Mouse (Mus musculus): ENCODE data around the gene Ccr7.

Ccr7 gene

DNA sequence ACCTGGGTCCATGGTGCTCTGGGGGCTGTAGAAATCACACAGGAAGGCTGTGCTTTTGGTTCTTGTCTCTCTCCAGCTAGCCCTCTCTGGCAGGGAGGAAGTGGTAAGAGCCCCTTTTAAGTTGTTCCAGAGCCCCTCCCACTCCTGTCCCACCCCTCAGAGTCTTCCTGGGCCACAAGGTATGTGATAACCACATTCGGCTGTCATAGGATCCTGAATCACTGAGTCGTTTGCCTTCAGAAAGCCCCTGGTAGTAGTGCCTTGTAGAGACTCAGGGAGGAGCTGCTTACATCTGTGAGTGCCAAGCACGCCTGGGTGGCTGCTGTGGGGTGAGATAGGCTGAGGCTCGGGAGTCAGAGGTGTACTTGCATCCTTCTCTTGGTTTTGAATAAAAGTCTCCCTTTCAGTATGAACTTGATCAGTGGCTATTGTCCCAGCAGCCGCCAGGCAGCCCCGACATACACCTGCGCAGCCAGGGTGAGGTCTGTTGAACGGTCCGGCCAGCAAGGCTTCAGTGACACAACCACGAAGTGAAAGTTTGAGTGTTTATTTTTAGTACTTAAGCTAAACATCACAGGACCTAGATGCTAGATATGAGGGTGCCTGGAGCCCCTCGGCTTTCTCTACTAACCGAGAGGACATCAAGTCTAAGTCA is at the start of gene Ccr7:
Gene Ccr7 (minus strand): TSS at position 91 of the 655 bp plus-strand sequence.
- no peak for DNase-seq (ENCODE audit: low spot score)

DNA sequence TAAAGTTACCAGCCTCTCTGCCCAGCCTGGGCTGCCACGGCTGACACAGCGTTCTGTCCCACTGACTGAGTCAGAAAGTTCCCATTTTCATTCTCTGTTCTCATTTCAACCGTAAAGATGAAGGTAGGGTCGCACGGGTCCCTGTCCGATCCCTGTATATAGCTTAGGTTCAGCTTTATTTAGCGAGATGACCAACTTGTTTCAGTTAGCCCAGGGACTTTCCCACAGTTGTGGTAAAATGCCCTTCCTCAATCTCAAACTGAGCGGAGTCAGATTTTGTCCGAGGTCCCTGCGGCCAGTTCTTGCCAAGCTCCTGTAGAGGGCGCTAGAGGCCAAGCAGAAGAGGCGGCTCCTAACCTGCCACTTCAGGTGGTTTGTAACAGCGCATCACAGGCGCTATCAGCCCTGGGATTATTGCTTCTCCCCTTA is 34.3 kb upstream of the Ccr7 start:
- DNase-seq (ENCODE audit: low spot score), result peak; percentile 71

DNA sequence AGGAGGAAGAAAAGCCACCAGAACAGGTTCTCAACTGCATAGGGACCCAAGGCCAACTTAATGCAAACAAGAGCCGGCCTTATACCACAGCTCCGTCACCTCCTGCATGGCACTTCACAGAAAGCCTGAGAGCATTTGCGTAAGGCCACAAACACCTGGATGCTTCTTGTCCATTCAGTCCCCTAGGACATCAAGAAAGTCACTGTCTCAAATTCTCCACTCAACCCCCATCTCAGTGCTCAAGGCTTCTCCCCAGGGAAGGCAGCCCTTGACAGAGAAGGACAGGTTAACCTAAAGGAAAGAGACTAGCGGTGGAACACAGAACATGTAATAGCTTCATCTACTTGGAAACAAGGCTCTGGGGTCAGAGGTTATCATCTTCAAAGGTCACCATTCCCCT is 32.5 kb upstream of the Ccr7 start:
- no peak for DNase-seq (ENCODE audit: low spot score)

DNA sequence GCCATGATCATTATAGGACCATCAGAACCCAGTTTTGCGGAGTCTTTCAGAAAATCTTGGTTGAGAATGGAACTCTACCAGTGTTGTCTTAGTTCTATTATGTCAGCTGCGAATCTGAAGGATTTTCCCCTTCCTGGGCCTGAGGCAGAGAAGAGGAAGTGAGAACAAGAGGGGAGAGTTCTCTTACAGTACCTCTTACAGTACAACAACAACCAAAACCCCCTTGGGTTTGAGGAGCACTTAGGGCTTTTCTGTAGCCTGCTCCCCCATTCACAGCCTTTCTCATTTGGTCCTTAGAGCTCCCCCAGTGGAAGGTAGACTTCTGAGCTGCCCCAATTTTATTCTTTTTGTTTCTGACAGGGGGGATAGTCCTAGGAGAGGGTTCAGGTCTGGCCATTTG is 32.0 kb upstream of the Ccr7 start:
- no peak for DNase-seq (ENCODE audit: low spot score)

DNA sequence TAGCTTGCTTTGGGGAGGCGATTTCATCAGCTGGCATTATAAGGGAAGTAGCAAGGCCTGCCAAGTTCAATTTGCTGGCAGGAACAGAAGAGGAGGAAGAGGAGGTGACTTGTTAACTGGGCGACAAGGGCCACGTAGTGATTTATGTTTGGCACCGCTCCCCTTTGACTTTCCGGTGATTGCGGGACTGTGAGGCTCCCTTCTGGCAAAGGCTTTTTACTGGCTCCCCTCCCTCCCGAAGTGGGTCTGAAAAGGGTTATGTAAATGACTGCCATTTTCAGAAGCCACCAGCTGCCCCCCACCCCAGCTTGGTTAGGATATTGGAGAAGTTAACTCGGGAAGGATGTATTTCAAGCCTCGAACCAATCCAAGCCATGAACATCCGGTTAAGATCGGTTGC is 27.7 kb upstream of the Ccr7 start:
- no peak for DNase-seq (ENCODE audit: low spot score)

DNA sequence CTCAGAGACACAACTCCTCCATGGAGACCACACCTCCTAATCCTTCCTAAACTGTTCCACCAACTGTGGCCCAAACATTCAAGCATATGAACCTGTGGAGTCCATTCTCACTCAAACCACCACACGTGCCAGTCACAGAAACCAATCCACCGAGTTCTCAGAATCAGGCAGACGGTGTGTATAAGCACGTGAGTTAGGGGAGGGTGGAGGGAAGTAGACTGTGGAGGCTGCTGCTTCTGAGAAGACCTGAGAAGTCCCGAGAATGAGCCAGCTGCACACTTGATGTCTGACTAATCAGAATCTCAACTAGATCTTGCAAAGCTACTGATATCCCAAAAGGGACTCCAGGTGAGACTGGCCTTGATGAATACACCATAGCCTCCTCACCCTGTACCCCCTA is 25.2 kb upstream of the Ccr7 start:
- no peak for DNase-seq (ENCODE audit: low spot score)

DNA sequence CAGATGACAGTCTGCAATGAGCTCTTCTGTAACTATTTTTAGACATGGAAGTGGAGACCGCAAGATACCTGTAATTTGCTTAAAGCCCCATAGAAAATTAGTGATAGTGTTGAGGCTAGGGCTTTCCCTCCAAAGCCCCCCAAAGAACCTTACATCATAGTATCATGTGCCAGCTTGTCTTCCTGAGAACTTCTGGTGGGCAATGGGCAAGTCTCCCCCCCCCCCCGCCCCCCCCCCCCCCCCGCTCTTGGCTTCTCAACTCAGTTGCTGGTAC is 23.0 kb upstream of the Ccr7 start:
- no peak for DNase-seq (ENCODE audit: low spot score)

DNA sequence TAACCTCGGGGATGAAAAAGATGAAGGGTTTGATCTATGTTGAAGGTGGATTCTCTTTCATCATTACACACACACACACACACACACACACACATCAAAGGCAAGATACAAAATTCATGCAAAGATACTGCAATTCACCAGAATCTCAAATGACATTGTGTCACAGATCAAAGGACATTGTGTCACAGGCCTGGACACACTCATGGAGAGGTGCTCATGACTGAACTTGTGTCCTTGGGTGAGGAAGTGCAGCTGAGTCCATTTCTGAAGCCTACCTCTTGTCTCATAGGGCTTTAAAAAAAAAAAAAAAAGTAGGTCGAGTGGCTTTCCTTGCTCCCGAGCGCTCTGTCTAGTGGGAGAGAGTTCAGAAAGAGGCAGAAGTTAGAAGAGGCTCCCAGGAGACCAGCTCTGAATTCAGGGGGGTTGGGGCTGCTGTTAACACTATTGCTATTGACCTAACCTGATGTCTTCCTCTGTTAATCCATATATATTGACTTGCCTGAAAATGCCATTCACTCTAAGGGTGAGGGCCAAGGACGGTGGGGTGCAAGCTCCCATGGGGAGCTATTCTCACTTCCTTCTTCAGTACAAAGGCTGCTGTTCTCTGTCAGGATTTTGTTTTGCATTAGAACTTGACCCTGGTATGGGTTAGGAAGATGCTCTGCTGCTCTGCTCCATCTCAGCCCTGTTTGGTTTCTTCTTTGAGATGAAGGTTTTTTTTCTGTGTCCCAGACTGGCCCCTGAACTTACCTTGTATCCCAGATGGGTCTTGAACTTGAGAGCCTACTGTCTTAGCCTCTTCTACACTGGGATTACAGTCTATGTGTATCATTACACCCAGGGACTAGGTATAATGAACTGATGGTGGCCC is 22.4 kb upstream of the Ccr7 start:
- DNase-seq (ENCODE audit: low spot score), result no peak

DNA sequence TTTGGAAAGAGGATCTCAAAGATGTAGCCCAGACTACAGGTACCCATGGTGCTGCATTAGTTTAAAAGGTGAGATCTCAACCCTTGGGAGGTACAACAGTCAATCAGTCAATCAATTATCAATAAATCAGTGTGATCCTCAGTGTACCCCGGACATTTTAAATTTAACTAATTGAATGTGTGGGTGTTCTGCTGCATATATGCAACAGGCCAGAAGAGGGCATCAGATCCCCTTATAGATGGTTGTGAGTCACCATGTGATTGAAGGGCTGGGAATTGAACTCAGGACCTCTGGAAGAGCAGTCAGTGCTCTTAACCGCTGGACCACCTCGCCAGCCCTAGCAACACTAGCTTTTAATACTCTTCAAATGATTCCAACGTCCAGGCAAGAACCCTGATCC is 17.1 kb upstream of the Ccr7 start:
- no peak for DNase-seq (ENCODE audit: low spot score)

DNA sequence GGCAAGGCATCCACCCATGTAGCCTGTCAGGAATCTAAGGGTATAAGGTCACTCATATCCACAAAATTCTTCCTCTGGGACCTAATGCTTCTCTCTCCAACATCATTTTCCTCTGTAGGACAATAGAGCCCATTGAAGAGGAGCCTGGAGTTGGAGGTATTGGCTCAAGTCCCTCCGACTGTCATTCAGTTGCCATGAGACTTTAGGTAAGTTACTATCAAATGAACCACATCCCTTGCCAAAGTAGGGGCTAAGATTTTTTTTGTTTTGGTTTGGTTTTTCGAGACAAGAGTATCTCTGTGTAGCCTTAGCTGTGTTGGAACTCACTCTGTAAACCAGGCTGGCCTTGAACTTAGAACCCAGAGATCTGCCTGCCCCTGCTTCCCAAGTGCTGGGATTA is 16.6 kb upstream of the Ccr7 start:
- no peak for DNase-seq (ENCODE audit: low spot score)

DNA sequence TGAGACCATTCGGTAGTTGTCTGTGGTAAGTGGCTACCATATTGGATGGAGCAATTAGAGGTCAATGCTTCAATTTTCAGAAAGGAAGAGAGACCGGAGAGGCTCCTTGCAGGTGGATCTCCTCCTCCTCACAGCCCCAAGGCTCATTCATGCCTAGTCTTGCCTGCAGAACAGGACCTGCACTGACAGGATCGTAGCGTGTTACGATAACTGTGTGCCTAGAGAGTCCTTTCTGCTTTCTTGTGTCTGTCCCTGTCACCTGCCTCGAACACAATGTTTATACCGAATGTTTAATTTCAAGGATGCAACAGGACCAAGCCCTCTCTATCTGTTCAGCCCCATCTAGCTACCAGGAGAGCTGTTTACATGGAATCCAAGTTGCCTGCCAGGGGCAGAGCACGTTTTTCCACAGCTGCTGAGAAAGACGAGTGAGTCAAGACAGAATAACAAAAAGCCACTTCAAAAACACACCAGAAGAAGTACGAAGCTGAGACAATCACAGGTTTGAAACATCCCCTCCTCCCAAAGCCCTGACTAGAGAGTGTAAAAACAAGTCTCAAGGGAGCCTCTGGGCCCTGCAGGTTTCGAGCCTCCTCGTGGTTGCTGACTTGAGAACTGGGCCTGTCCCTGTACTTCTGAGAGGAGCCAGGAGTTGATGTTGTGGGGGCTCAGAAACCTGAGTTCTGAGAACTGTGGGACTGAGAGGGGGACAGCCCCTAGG is 15.8 kb upstream of the Ccr7 start:
- no peak for DNase-seq (ENCODE audit: low spot score)

DNA sequence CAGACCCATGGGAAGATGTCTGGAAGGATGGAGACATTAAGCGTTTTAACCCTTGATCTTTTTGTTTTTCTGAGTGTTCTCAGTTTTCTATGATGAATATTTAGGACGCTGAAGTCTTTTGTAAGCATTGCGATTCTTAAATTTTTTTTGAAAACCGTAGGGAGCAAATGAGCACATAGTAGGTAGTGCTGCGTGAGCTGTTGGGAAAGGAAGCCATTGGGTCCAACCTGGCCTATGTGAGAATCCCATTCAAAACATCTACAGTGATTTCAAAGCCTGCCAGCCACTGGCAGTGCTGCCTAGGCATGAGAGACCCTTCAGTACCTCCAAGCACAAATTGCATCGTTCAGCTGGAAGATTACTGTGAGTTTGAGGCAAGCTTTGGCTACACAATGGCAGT is 15.1 kb upstream of the Ccr7 start:
- DNase-seq (ENCODE audit: low spot score), result no peak

DNA sequence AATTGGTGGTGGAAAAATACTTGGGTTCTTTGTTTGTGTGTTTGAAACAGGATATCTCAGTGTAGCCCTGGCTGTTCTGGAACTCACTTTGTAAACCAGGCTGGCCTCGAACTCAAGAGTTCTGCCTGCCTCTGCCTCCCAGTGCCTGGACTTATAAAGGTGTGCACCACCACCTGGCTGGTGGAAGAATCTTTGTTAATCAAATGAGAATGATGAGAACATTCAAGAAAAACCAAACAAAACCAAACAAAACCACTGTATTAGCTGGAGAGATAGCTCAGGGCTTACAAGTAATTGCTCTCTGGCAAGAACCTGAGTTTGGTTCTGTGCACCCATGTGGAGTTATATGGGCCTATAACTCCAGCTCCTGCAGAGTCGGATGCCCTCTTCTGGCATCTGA is 14.6 kb upstream of the Ccr7 start:
- DNase-seq (ENCODE audit: low spot score), result no peak

DNA sequence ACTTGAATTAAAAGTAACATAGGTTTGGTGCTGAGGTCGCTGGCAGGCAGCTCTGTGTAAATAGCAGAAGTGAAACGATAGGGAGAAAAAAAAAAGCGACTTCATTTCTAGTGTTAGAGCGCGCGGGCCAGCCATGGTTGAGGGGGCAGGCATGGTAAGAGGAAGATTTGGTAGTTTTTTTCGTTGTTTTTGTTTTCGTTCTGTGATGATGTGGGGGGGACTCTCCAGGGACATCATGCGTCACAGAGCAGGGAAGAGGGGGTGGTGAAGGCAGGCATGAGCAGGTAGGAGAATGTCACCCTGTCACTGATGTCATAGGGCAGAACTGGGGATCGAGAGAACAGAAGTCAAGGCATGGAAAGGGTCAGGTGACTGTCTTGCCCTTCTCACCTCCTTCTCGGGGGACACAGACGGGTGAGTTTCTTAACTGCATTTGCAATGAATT is 13.2 kb upstream of the Ccr7 start:
- DNase-seq (ENCODE audit: low spot score), result no peak

DNA sequence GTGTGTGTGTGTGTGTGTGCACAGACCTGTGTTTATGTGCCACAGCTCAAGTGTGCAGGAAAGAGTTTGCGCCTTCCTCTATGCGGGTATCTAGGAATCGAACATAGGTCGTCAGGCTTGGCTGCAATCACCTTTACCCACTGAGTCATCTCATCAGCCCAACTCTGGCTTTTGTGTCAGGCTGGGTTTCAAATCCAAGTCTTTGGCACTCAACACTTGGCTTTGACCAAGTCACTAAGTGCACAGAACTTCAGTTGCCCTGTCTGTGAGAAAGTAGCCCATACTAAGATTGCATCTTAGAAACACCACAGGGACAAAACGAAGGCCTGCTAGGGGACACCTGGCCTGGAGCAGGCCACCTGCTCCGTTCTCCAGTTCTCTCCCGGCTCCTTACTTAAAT is 12.7 kb upstream of the Ccr7 start:
- DNase-seq (ENCODE audit: low spot score), result no peak

DNA sequence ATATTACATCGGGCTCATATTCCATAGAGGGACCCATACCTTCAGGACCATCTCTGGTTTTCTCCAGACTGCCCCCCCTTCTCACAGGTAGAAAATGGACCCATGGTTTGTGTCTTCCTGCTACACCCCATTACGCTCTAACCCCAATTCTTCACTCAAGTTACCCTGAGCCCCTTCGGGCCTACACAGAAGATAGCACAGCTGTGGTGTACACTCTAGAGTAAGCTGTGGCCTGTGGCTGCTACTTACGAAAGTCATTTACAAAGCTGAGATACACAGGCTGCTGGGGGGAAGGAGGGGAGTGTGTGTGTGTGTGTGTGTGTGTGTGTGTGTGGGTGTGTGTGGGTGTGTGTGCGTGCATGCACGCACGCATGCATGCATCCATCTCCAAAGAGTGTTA is 11.4 kb upstream of the Ccr7 start:
- no peak for DNase-seq (ENCODE audit: low spot score)

DNA sequence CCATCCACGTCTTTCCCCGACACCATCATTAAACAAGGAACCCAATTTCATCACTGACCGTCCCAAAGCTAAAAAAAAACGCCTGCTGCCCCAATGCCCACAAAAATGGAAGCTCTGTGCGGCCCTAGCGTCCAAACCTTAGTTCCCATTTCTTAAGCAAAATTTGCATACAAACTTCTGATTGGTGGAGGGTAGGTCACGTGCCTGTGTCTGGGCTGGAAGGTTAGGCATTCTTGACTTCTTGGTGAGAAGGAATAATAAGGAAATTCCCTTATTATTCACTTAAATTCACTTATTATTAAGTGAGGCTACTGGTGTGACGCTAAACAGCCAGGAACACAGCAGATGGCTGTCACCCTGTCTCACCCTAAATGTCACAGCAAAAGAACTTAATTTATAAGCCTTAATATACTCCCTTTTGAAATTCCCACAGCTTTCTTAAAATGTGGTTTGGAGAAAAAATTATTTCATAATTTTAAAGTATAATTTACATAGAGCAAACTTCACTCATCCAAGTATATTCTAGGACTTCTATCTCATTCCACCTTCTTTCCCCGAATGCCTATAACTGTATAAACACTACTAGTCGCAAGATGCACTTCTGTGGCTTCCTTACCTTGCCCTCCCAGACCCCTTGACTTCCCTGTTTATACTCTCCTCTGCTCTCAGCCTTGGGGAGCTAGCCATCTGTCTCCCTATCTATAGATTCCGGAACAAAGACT is 10.3 kb upstream of the Ccr7 start:
- DNase-seq (ENCODE audit: low spot score), result no peak

DNA sequence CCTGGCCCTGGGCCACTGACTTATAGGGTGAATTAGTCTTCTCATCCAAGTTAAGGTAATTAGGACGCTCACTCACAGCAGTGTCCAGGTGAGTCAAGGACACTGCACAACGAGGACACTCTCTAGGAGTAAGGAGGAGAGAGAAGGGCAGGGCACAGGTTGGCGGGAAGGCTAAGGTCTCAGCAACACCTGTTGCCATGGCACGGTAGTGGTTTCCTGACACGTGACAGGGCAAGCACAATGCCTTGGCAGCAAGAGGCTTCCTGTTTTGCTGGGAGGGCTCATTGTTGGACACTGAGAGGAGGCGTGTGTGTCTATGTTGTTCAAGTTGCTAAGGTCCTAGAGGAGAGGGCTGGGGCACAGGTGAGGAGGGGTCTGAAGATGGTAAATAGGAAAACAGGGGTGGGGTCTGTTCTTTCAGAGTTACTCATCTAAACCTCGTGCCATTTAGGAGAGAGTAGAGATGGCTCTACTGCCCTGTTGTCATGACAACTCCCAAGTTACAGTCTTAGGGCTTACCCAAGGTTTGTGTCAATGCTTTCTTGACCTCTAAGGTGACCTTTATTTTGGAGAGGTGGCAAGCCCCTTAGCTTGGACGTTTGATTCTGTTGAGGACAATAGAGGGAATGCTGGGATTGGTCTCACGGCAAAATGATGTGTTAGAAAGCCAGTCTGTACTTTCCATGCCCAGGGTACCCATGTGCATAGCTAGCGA is 8.3 kb upstream of the Ccr7 start:
- DNase-seq (ENCODE audit: low spot score), result no peak

DNA sequence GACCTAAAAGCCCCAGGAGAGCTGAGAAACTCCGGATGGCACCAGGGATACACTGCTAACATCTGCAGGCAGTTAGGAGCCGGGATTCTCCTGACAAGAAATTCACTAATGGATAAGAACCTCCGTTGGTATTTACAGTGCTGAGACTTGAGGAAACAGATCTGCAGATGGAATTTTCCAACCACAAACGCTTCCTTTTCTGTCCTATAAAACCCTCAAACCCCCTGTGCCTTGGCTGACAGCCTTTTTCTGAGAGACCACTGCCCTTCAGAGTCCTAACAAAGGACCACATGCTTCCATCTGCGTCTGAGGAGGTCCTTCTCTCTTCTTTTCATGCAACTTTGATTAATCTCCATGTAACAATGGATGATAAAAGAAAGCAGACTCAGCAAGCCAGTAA is 6.8 kb upstream of the Ccr7 start:
- no peak for DNase-seq (ENCODE audit: low spot score)

DNA sequence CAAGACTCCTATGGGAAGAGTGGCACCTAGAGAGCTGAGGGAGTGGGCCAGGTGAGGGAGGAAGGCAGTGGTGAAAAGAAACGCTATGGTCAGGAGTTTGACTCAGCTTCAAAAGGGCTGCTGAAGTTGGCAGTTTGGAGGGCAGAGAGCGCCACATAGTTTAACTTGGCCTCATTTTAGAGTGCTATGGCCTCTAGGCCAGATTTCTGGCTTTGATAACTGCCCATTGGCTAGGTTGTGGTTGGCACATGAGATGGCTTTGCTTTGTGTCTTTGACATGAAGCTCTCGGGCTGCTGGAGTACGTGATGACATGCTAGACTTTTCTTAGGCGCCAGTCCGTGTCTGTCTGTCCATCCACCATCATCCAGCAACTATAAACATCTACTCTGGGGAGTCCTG is 5.4 kb upstream of the Ccr7 start:
- DNase-seq (ENCODE audit: low spot score), result no peak

DNA sequence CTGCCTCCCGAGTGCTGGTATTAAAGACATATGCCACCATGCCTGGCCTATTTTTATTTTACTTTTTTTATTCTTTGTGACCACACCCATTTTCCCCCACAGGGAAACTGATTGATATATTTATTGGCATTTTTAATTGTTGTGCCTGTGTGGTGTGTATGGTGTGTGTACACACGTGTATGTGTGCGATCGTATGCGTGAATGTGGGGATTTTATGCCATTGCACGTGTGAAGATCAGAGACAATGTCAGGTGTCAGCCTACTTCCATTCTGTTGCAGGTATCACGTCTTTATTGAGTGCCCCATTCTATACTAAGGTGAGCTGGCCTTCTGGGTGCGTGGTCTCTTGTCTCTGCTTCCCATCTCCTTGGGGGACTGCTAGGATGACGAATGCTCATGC is 940 bp upstream of the Ccr7 start:
- DNase-seq (ENCODE audit: low spot score), result no peak
